Mouse (Mus musculus) hindbrain, embryonic 13.5 days (tissue): ENCODE measurements around the gene Camk1g. TPM values are rescaled to one million over a fixed set of nuclear protein-coding genes. Genes with fewer than 3 reads are reported as not detected.

Source experiments
- ATAC-seq: fragments of 200-750 bp; cut with Nextera tagmentation; 2 replicates; pipeline ENCODE4 v1.8.0; 2017; ENCODE audit warnings: moderate TSS enrichment; ENCODE audit not compliant: low FRiP score
- H3K27ac ChIP-seq: fragments of 300-500 bp; sonication (generic); 2 replicates; pipeline ENCODE4 v1.5.1; 2015; ENCODE audit warnings: inconsistent platforms, mild to moderate bottlenecking, moderate library complexity
- H3K27me3 ChIP-seq: fragments of 300-500 bp; sonication (generic); 2 replicates; pipeline ENCODE4 v1.6.1; 2015; ENCODE audit warnings: mild to moderate bottlenecking, inconsistent platforms
- H3K36me3 ChIP-seq: fragments of 300-500 bp; sonication (generic); 2 replicates; pipeline ENCODE4 v1.6.1; 2015; ENCODE audit warnings: mild to moderate bottlenecking, inconsistent platforms
- H3K4me1 ChIP-seq: fragments of 300-500 bp; sonication (generic); replicated peaks from 2 replicates; pipeline ENCODE4 v1.6.1; 2015; ENCODE audit warnings: inconsistent platforms
- H3K4me2 ChIP-seq: fragments of 300-500 bp; sonication (generic); 2 replicates; pipeline ENCODE4 v1.6.1; 2015; ENCODE audit warnings: inconsistent platforms, mild to moderate bottlenecking, moderate library complexity
- H3K4me3 ChIP-seq: fragments of 300-500 bp; sonication (generic); 2 replicates; pipeline ENCODE4 v1.5.1; 2015; ENCODE audit warnings: mild to moderate bottlenecking, inconsistent platforms
- H3K9ac ChIP-seq: fragments of 300-500 bp; sonication (generic); 2 replicates; pipeline ENCODE4 v1.6.1; 2015; ENCODE audit warnings: mild to moderate bottlenecking, inconsistent platforms
- H3K9me3 ChIP-seq: fragments of 300-500 bp; sonication (generic); 2 replicates; pipeline ENCODE4 v1.6.1; 2016; ENCODE audit warnings: inconsistent platforms
- WGBS: fragments of 180-500 bp; shearing (Covaris S2); methylation state at CpG from one replicate; pipeline ENCODE4 v1.1.7; 2015; 5-methylcytosine and 5-hydroxymethylcytosine counted together
- polyA plus RNA-seq: library from polyadenylated mRNA; unstranded; fragments of >200 nt; fragmentation: Nextera tagmentation; extraction: Ambion mirVana; gene quantifications from 2 replicates; pipeline ENCODE4 v1.2.1, GENCODE M21; 2015

Camk1g gene
- polyA plus RNA-seq, 1 experiment from 2014 or later = 31.7 TPM

DNA sequence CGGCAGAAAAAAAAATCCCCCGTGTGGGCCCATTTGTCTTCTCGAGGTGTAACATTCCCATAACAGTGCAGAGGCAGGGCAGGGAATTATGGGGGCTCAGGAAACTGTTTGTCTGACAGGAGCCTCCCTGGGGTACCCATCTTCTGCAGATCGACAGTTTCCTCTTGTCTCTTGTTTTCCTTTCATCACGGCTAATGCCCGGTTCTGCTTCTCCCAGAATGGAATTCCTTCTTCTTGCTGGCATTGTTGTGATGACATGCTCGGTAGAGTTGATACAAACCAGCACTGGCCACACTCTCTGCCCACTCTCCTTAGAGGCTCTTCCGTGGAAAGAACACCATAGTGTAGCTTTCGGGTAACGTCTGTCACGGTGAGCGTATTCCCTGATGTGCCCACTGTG is 19.9 kb upstream of the Camk1g start:
- H3K4me2 ChIP-seq = no peak overlapping the region
- peak overlapping the region; percentile 55 for H3K27ac ChIP-seq
- H3K4me3 ChIP-seq = no peak overlapping the region
- H3K9me3 ChIP-seq = no peaks in the 10 kb centered on the region
- peaks cover 53% of the 10 kb centered on the region for H3K4me1 ChIP-seq
- WGBS = 19% methylated on average over 12 of the region's 12 CpGs
- H3K36me3 ChIP-seq = no peaks in the 10 kb centered on the region
- no peaks in the 10 kb centered on the region; the same call in 1 of the 2 replicates for H3K27me3 ChIP-seq
- ATAC-seq = no peak
- H3K9ac ChIP-seq = no peak overlapping the region

DNA sequence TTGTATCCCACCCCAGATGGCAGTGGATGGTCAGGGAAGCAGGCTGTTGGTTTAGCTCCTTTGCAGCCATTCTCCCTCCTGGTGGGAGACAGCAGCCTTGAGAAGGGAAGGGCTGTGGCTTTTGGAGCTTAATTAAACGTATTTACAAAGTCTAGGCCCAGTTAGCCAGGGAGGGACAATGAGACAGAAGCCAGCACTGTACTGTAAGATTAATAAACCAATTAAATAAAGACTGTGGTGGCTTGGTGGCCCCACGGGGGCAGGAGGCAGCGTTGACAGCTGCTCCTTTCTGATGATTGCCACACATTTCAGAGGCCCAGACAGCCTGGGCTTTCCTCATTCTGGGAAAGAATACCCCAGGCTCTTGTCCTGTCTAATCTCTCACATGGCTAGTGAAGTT is 19.4 kb upstream of the Camk1g start:
- Histone ChIP-seq H3K4me2 (no peak overlapping the region), H3K36me3 (no peaks in the 10 kb centered on the region), H3K27me3 (no peaks in the 10 kb centered on the region; the same call in 1 of the 2 replicates), H3K9ac (no peak overlapping the region), H3K4me3 (no peak overlapping the region), H3K4me1 (peaks cover 53% of the 10 kb centered on the region), H3K9me3 (no peaks in the 10 kb centered on the region), H3K27ac (peak overlapping the region; percentile 55)
- 3% methylated on average over 3 of the region's 3 CpGs for WGBS
- ATAC-seq = peak; percentile 23; the same call in 1 of the 2 replicates

DNA sequence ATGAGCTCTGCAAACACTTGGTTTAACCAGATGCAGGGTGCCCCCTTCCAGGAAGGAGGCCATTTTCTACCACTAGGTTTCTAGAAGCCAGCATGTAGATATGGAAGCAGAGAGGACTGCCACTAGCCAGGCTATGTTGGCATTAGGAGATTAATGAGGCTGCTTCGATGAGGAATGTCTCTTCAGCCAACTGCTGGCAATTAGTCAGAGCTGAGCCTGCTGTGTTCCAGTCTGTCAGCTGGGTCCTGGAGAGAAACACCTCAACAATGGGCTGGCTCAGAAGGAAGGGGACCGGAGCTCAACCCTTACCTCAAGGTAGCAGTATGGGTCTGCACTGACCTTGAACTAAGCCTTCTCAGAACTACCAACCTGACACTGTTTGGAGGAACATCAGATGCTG is 17.1 kb upstream of the Camk1g start:
- Histone ChIP-seq H3K36me3 (no peaks in the 10 kb centered on the region), H3K9ac (no peak overlapping the region), H3K27me3 (no peaks in the 10 kb centered on the region; the same call in 1 of the 2 replicates), H3K27ac (0 out of 2 replicates have a peak overlapping the region, but pooled peaks have one; percentile 70), H3K4me3 (no peak overlapping the region), H3K9me3 (no peaks in the 10 kb centered on the region), H3K4me1 (peaks cover 62% of the 10 kb centered on the region), H3K4me2 (no peak overlapping the region)
- WGBS = 40% methylated on average over 2 of the region's 2 CpGs
- ATAC-seq = no peak

DNA sequence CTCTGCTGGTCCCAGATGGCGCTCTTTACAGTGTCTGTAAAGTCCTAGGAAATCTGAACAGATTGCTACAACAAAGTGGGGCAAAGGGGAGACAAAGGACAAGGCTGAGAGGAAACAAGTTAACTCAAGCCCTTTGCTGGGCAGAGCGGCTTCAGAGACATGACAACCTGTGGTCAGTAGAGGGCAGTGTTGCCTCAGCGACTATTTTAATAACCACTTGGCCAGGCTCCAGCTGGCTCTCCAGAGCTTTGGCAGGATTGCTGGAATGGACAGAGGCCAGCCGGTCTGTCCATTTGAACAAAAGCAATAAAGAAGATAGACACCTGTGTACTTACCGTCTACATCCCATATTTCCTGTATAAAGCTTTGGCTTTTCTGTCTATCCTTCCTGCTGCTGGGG is 16.0 kb upstream of the Camk1g start:
- under 1% methylated on average over 5 of the region's 5 CpGs for WGBS
- peaks cover 69% of the 10 kb centered on the region for H3K4me1 ChIP-seq
- peak; percentile 29 for ATAC-seq

DNA sequence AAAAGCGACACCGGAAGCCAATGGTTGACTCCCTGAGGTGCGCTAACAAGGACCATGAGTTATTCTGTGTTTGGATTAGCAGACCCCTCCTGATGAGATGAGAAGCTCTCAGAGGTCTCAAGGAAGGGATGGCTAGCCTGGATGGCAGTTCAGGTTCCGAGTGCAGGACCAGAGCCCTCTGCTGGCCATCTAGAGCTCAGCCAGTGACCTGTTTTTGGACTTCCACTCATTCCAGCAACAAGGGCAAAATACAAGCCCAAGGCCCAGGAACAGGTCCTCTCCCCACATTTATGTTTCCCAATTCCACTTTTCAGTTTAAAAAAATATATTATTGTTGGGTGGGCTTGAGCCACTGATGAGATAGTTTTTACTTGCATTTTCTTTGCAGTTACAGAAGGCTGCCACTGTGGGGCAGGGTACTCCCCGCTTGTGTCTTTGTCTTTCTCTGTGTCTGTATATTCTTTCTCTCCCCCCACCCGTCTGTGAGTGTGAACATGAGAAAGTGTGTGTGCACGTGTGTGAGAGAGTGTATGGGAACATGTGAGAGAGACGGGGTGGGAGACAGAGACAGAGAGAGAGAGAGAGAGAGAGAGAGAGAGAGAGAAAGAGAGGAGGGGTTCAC is 12.9 kb upstream of the Camk1g start:
- peak overlapping the region; percentile 41; the same call in 1 of the 2 replicates for H3K27ac ChIP-seq
- ATAC-seq = no peak
- WGBS = 5% methylated on average over 8 of the region's 8 CpGs
- H3K36me3 ChIP-seq = no peaks in the 10 kb centered on the region
- peak overlapping the region; percentile 20 for H3K4me3 ChIP-seq
- H3K4me1 ChIP-seq = peaks cover 40% of the 10 kb centered on the region
- H3K27me3 ChIP-seq = no peaks in the 10 kb centered on the region; the same call in 1 of the 2 replicates
- H3K9me3 ChIP-seq = no peaks in the 10 kb centered on the region
- no peak overlapping the region for H3K9ac ChIP-seq
- H3K4me2 ChIP-seq = peak overlapping the region; percentile 38

More for the DNA sequence above, 16.0 kb upstream of the Camk1g start:
- Histone ChIP-seq H3K27me3 (no peaks in the 10 kb centered on the region; the same call in 1 of the 2 replicates), H3K4me3 (no peak overlapping the region), H3K9ac (no peak overlapping the region), H3K27ac (peak overlapping the region; percentile 70), H3K4me2 (no peak overlapping the region), H3K9me3 (no peaks in the 10 kb centered on the region), H3K36me3 (no peaks in the 10 kb centered on the region)

DNA sequence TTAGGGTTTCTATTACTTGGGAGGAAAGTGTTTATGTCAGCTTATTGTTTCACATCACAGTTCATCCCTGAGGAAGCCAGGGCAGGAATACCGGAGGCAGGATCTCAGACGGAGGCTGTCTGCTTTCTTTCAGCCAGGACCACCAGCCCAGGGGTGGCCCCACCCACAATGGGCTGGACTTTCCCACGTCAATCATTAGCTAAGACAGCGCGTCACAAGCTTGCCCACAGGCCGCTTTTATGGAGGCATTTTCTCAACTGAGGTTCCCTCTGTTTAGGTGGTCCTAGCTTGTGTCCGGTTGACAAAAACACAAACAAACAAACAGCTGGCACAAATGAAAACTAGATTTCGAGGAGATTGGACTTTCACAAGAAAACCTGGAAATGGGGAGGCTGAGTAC is 12.3 kb upstream of the Camk1g start:
- Histone ChIP-seq H3K9me3 (no peaks in the 10 kb centered on the region), H3K4me3 (peak overlapping the region; percentile 20), H3K27me3 (no peaks in the 10 kb centered on the region), H3K27ac (peak overlapping the region; percentile 69; the same call in 1 of the 2 replicates), H3K4me2 (peak overlapping the region; percentile 38), H3K4me1 (peaks cover 38% of the 10 kb centered on the region), H3K36me3 (no peaks in the 10 kb centered on the region), H3K9ac (peak overlapping the region; percentile 43; the same call in 1 of the 2 replicates)
- peak; percentile 35; the same call in 1 of the 2 replicates for ATAC-seq
- WGBS = 1% methylated on average over 8 of the region's 8 CpGs

DNA sequence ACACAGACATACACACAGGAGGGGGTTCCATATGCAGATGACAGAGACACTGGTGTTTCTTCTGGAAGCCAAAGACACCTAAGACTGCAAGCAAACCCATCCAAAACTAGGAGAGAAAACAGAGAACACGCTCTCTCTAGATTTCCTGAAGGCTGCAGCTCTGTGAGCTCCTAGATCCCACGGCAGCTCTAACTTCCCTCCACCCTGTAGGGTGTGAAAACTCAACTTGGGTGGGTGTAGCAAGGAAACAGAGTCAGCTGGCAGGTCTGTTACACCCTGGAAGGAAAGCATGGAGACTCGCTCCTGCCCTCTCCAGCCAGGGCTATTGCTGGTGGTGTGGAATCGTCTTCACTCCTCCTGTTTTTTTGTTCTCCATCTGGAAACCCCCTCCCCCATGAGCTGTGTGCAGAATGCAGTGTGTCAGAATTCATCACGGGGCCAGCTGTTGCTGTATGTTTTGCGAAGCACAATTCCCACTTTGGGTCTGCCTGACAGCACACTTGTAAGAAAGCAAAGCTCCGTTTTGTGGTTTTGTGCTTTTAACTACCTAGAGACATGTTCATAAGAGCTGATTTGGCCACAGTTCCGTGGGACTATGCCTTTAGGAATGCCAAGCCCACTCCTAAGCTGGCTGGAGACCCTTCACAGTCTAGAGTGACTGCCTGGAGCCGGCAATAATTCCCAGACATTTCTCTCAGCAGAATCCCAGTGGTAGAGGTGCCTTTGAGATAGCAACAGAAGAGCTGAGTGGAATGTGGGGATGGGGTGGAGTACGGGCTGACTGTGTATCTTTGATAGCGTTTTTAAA is 11.7 kb upstream of the Camk1g start:
- Histone ChIP-seq H3K27ac (peak overlapping the region; percentile 69), H3K36me3 (no peaks in the 10 kb centered on the region), H3K27me3 (no peaks in the 10 kb centered on the region), H3K4me3 (no peak overlapping the region), H3K4me1 (peaks cover 32% of the 10 kb centered on the region), H3K9me3 (no peaks in the 10 kb centered on the region), H3K9ac (peak overlapping the region; percentile 43; the same call in 1 of the 2 replicates), H3K4me2 (peak overlapping the region; percentile 38)
- no peak for ATAC-seq
- WGBS = 32% methylated on average over 11 of the region's 11 CpGs

DNA sequence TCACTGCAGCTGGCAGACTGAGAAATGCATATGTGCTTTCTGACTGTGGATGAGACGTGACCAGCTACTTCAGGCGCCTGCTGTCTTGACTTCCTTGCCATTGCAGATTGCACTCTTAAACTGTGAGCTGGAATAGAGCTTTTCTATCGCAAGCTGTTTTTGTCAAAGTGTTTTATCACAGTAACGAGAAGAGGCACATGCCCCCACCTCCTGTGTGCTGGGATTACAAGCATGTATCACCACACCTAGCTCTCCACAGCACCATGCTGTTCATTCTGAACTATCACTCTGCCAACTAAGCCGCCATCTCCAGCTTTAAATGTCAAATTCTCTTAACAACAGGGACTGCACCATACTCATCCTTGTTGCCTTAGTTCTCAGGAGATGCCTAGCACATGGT is 10.8 kb upstream of the Camk1g start:
- ATAC-seq = no peak
- 81% methylated on average over 5 of the region's 5 CpGs for WGBS
- Histone ChIP-seq H3K9ac (no peak overlapping the region), H3K4me1 (peaks cover 24% of the 10 kb centered on the region), H3K4me3 (no peak overlapping the region), H3K36me3 (no peaks in the 10 kb centered on the region), H3K27ac (no peak overlapping the region), H3K9me3 (no peaks in the 10 kb centered on the region), H3K27me3 (no peaks in the 10 kb centered on the region), H3K4me2 (no peak overlapping the region)

DNA sequence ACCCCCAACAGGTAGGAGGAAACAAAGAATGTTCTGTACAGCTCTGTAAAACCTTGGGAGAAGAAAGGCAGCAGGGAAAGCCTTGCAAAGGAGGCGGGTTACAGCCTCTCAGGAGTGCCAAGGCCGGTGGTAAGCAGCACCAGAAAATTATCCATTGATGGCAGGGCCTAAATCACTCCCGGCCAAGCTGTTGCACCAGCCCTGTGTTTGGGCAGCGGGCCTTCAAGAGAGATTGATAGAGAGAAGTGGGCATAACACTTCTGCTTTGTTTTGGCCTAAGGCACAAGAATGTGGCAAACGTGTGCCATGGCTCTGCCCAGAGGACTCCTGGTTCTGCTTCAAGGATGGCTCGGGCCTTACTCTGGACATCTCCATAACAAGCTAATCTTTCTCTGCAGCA is 9.5 kb upstream of the Camk1g start:
- H3K4me2 ChIP-seq = no peak overlapping the region
- H3K4me3 ChIP-seq = no peak overlapping the region
- no peak overlapping the region for H3K27ac ChIP-seq
- ATAC-seq = no peak
- H3K4me1 ChIP-seq = peaks cover 17% of the 10 kb centered on the region
- no peaks in the 10 kb centered on the region for H3K36me3 ChIP-seq
- H3K27me3 ChIP-seq = no peaks in the 10 kb centered on the region
- no peak overlapping the region for H3K9ac ChIP-seq
- no peaks in the 10 kb centered on the region for H3K9me3 ChIP-seq
- 76% methylated on average over 6 of the region's 6 CpGs for WGBS

DNA sequence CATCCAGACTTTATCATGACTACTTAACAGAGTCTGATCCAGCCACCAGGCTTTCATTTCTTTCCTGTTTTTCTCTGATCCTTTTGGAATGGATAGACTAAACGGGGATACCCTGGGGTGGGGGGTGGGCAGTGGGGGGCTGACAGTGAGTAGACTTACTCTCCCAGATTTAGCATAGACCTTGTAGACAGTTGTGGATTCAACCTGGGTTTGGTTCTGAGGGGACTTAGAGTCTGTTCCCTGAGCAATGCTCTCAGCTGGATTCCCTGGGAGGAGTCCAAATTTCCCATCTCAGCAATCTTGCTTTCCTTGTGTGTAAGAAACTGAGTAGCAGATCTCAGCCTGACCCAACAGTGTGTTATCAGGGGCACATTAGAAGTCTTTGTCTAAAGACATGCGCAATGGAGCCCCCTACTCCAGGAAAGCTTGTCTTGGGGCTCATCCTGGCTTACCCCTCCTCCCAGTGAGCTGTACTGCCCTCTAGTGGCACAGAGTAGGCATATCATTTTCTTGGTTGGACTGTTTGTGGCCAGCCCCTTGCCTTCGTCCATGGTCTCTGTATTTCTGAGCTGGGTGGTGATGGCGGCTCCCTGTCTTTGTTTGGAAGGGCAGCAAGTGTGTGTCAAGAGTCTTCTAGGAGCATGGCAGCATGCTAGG is 6.5 kb upstream of the Camk1g start:
- H3K4me2 ChIP-seq = no peak overlapping the region
- no peak overlapping the region for H3K9ac ChIP-seq
- no peaks in the 10 kb centered on the region for H3K36me3 ChIP-seq
- WGBS = 31% methylated on average over 4 of the region's 4 CpGs
- H3K9me3 ChIP-seq = no peaks in the 10 kb centered on the region
- peak; percentile 79 for ATAC-seq
- peaks cover under 1% of the 10 kb centered on the region for H3K4me1 ChIP-seq
- no peaks in the 10 kb centered on the region for H3K27me3 ChIP-seq
- H3K27ac ChIP-seq = no peak overlapping the region
- H3K4me3 ChIP-seq = no peak overlapping the region

DNA sequence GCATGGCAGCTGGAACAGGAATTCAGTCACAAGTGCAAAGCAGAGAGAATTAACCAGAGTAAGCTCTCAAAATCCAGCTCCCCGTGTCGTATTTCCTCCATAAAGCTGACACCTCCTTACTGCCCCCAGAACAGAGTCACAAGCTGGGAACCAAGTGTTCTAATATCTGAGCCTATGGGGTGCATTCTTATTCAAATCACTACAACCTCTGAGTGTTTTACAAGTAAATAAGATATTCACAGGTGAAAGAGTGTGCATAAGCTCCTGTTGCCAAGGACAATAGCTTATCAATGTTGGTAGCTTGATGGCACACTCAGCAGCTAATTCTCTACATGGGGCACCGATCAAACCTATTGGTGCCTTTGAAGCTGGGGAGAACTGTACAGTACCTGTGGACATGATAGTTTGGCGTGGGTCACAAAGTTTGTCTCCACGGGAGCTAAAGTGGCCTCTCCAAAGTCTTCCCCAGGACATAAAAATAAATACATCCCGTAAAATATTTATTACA is 3.9 kb upstream of the Camk1g start:
- H3K27ac ChIP-seq = no peak overlapping the region
- no peaks in the 10 kb centered on the region for H3K27me3 ChIP-seq
- no peak overlapping the region for H3K4me2 ChIP-seq
- H3K9me3 ChIP-seq = no peaks in the 10 kb centered on the region
- H3K9ac ChIP-seq = no peak overlapping the region
- H3K4me1 ChIP-seq = peaks cover 17% of the 10 kb centered on the region
- WGBS = 87% methylated on average over 6 of the region's 6 CpGs
- no peaks in the 10 kb centered on the region for H3K36me3 ChIP-seq
- no peak overlapping the region for H3K4me3 ChIP-seq
- no peak for ATAC-seq

DNA sequence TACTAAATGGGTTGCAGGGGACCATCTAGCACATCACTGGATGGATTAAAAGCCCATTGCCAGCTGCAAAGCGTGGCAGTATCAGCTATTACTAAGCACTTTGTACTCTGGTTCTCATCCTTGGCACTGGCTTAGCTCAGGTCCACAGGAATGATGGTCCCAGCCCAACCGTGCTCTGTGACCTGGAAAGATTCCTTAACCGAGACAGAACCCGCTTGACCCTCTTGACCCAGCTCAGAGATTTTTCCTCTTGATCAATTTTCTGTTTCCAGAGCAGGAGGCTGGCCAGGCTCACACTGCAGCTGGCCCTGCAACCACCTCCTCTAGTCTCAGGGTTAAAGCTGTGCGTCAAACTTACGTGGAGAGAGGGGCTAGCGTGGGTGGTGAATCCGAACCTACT is 1.0 kb downstream of the Camk1g start:
- H3K27ac ChIP-seq = peak overlapping the region; percentile 60; the same call in 1 of the 2 replicates
- 41% methylated on average over 8 of the region's 8 CpGs for WGBS

More for the DNA sequence above, 1.0 kb downstream of the Camk1g start:
- H3K4me1 ChIP-seq = peaks cover 39% of the 10 kb centered on the region
- H3K4me2 ChIP-seq = peak overlapping the region; percentile 89
- peak overlapping the region; percentile 84 for H3K9ac ChIP-seq
- peak overlapping the region; percentile 62 for H3K4me3 ChIP-seq
- no peak for ATAC-seq
- 0 out of 2 replicates have a peak, but pooled peaks cover 4% of the 10 kb centered on the region for H3K36me3 ChIP-seq
- no peaks in the 10 kb centered on the region for H3K27me3 ChIP-seq
- no peaks in the 10 kb centered on the region for H3K9me3 ChIP-seq
